Mouse (Mus musculus) neural tube, embryonic 13.5 days (tissue): ENCODE results near the gene Kidins220. TPM values are rescaled to one million over a fixed set of nuclear protein-coding genes. Genes with fewer than 3 reads are reported as not detected.

Experiments
- ATAC-seq: fragments of 200-750 bp; cut with Nextera tagmentation; 2 replicates; pipeline ENCODE4 v1.8.0; 2017; ENCODE audit warnings: low read depth, mild to moderate bottlenecking, moderate TSS enrichment, moderate library complexity
- H3K27ac ChIP-seq: fragments of 300-500 bp; sonication (generic); replicated peaks from 2 replicates; pipeline ENCODE4 v1.5.1; 2015; ENCODE audit warnings: moderate library complexity, mild to moderate bottlenecking, inconsistent platforms
- H3K27me3 ChIP-seq: fragments of 300-500 bp; sonication (generic); 2 replicates; pipeline ENCODE4 v1.6.1; 2015; ENCODE audit warnings: mild to moderate bottlenecking, inconsistent platforms
- H3K36me3 ChIP-seq: fragments of 300-500 bp; sonication (generic); 2 replicates; pipeline ENCODE4 v1.6.1; 2015; ENCODE audit warnings: mild to moderate bottlenecking, inconsistent platforms
- H3K4me1 ChIP-seq: fragments of 300-500 bp; sonication (generic); replicated peaks from 2 replicates; pipeline ENCODE4 v1.6.1; 2015; ENCODE audit warnings: inconsistent platforms
- H3K4me2 ChIP-seq: fragments of 300-500 bp; sonication (generic); 2 replicates; pipeline ENCODE4 v1.6.1; 2015; ENCODE audit warnings: inconsistent platforms, mild to moderate bottlenecking, moderate library complexity
- H3K4me3 ChIP-seq: fragments of 300-500 bp; sonication (generic); 2 replicates; pipeline ENCODE4 v1.5.1; 2015; ENCODE audit warnings: mild to moderate bottlenecking, inconsistent platforms
- H3K9ac ChIP-seq: fragments of 300-500 bp; sonication (generic); 2 replicates; pipeline ENCODE4 v1.6.1; 2015; ENCODE audit warnings: moderate library complexity, mild to moderate bottlenecking, inconsistent platforms
- H3K9me3 ChIP-seq: fragments of 300-500 bp; sonication (generic); 2 replicates; pipeline ENCODE4 v1.6.1; 2016; ENCODE audit warnings: inconsistent platforms
- WGBS: fragments of 180-500 bp; shearing (Covaris S2); methylation state at CpG from one replicate; pipeline ENCODE4 v1.1.7; 2015; 5-methylcytosine and 5-hydroxymethylcytosine counted together
- polyA plus RNA-seq: library from polyadenylated mRNA; unstranded; fragments of >200 nt; fragmentation: Nextera tagmentation; extraction: Ambion mirVana; gene quantifications from 2 replicates; pipeline ENCODE4 v1.2.1, GENCODE M21; 2015

Gene Kidins220
- polyA plus RNA-seq, 1 experiment from 2014 or later = 108 TPM

DNA sequence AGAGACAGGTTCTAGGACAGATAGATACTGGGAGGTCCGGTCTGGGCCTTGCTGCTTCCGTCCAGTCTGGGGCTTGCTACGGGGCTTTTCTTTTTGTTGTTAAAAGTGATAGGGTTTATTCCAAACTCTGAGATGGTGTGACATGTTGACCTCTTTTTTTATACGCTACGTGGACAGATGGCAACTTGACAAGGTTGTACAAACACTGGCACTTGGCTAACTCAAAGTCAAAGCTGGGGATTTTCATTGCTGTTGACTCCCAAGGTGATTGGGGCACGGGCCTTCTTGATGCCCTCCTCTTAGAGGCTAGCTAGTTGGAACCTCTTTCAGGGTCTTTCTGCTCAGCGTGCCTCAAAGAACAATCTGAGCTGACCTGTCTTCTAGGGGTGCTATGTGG is 136.0 kb downstream of the Kidins220 start:
- Histone ChIP-seq H3K9me3 (peaks cover 5% of the 10 kb centered on the region), H3K27ac (no peak overlapping the region), H3K36me3 (no peaks in the 10 kb centered on the region), H3K4me1 (peaks cover 6% of the 10 kb centered on the region; the same call in 1 of the 2 replicates), H3K27me3 (no peaks in the 10 kb centered on the region), H3K4me3 (no peak overlapping the region), H3K4me2 (no peak overlapping the region), H3K9ac (no peak overlapping the region)
- ATAC-seq = no peak
- 90% methylated on average over 7 of the region's 7 CpGs for WGBS

Other genes with a start within 250 kb of the Kidins220 start
- 72.1 and 79.1 TPM in 2 replicates for gene Mboat2, start 144.0 kb upstream of the Kidins220 start, polyA plus RNA-seq
- 254 and 258 TPM in 2 replicates for gene Id2, start 122.2 kb downstream of the Kidins220 start, polyA plus RNA-seq